Mouse (Mus musculus): Measurements from ENCODE around the gene Trappc12.

- TF ChIP-seq CTCF (IDR thresholded peaks at IDR 0.05; ENCODE audit: borderline replicate concordance, insufficient read depth, low read depth, low read length) (no peak), POLR2A (IDR thresholded peaks at IDR 0.05; ENCODE audit: borderline replicate concordance, insufficient read depth, low read length) (no peak)
Measured at GRCm38 (mm10) chr12:28786310-28786709, 36.0 kb upstream of the Trappc12 start.

All from cerebellum, adult 2 months (tissue).